Mouse (Mus musculus) cerebellum, adult 9-11 months (tissue): ENCODE measurements at regions not wholly inside any gene's neighbourhood (a gene's known extent, or its start where the extent isn't known, plus 50 kb on each side); places are given as distances from the start of the nearest gene placed in this dataset.

Experiments used
- DNase-seq: peaks from one replicate; pipeline ENCODE4 v3.0.0; 2022

- no peak for DNase-seq
Measured at GRCm38 (mm10) chr8:96340702-96341101, 452.4 kb upstream of the Got2 start.

- DNase-seq, result no peak
Measured at GRCm38 (mm10) chr8:96318367-96318766, 430.0 kb upstream of the Got2 start.

- no peak for DNase-seq
Measured at GRCm38 (mm10) chr8:96308989-96309718, 420.8 kb upstream of the Got2 start.

GRCm38 (mm10) chr8:96296643-96297042, 408.3 kb upstream of the Got2 start:
- no peak for DNase-seq

GRCm38 (mm10) chr8:96290740-96291139, 402.4 kb upstream of the Got2 start:
- no peak for DNase-seq

- DNase-seq, result no peak
Measured at GRCm38 (mm10) chr8:96289519-96289918, 401.2 kb upstream of the Got2 start.

GRCm38 (mm10) chr8:96288525-96288924, 400.2 kb upstream of the Got2 start:
- DNase-seq, result no peak

- no peak for DNase-seq
Measured at GRCm38 (mm10) chr8:96277479-96278138, 389.3 kb upstream of the Got2 start.

GRCm38 (mm10) chr8:96277058-96277457, 388.7 kb upstream of the Got2 start:
- no peak for DNase-seq

- DNase-seq, result no peak
Measured at GRCm38 (mm10) chr8:96256294-96256693, 367.9 kb upstream of the Got2 start.

- no peak for DNase-seq
Measured at GRCm38 (mm10) chr8:96255811-96256210, 367.5 kb upstream of the Got2 start.

GRCm38 (mm10) chr8:96246017-96246416, 357.7 kb upstream of the Got2 start:
- DNase-seq, result peak; percentile 5

- no peak for DNase-seq
Measured at GRCm38 (mm10) chr8:96244549-96245152, 356.3 kb upstream of the Got2 start.

GRCm38 (mm10) chr8:96238406-96238805, 350.1 kb upstream of the Got2 start:
- no peak for DNase-seq

GRCm38 (mm10) chr8:96237940-96238339, 349.6 kb upstream of the Got2 start:
- DNase-seq, result no peak

- peak; percentile 5 for DNase-seq
Measured at GRCm38 (mm10) chr8:96230412-96230811, 342.1 kb upstream of the Got2 start.
